Mouse (Mus musculus) megakaryocyte, embryonic 14.5 days (primary cell): ENCODE measurements around the gene Trpv6.

Source experiments
- FLI1 ChIP-seq: IDR thresholded peaks from 2 replicates; pipeline ENCODE4 v1.6.1; 2012; ENCODE audit warnings: low read length, inconsistent platforms, mixed read lengths
- GATA1 ChIP-seq: IDR thresholded peaks from 3 replicates; pipeline ENCODE4 v1.6.1; 2012; ENCODE audit warnings: mixed read lengths, low read length, inconsistent platforms, borderline replicate concordance

DNA sequence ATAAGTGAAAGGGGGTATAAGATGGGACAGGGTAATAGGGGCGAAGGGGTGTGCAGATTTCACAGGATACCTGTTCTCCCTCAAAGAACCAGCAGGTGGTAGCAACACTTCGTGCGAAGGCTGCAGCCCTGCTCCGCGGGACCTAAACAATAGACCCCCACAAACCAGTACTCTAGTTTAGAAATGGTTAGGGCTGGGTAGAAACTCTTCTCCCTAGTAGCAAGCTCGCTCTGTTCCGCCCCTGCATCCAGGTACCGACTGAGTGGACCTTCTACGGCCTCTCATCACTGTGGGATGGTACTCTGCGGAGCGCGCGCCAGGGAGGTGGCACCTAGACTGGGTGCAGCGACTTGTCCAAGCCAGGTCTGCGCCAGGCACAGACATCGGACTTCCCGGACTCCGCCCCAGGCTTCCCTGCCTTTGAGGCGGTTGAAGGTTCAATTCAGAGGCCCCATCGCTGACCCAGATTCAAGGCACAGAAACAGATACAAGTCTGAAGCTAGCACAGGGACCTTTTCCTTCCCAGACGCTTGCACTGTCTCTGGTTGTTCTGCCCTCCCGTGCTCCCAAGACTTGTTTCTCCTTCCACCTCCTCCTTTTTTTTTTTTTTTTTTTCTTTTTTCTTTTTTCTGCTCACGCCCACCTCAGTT is 31.7 kb downstream of the Trpv6 start:
- TF ChIP-seq GATA1 (no peak), FLI1 (no peak)
